Mouse (Mus musculus) erythroblast, embryonic 14.5 days (primary cell): ENCODE measurements around the gene Rpap3.

Source experiments
- GATA1 ChIP-seq: IDR thresholded peaks from 2 replicates; pipeline ENCODE4 v1.6.1; 2012; ENCODE audit warnings: low read length, inconsistent platforms, mixed read lengths
- TAL1 ChIP-seq: IDR thresholded peaks from 3 replicates; pipeline ENCODE4 v1.6.1; 2012; ENCODE audit warnings: low read length, inconsistent platforms, mixed read lengths

DNA sequence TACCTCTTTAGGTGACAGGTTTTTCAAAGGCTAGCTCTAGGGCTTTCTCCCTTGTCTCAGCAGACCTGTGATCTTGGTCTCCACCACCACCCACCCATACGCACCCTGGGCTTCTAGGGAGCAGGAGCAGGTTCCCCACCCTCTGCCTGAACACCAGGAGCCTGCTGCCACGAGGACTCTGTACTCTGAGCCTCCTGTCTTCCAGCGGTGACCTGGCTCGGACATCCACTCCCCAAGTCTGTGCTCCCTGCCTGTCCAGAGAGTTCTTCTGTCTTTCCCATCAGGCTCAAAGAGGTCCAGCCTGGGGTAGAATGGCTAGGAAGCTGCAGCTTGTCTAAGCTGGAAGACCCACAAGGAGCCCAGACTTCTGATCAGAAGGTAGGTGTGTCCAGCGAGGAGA lies 37.6 kb upstream of the Rpap3 start:
- no peak for TF ChIP-seq TAL1
- TF ChIP-seq GATA1: no peak
